ENCODE assay signal across 22 mouse cellular contexts in the genomic region with DNA sequence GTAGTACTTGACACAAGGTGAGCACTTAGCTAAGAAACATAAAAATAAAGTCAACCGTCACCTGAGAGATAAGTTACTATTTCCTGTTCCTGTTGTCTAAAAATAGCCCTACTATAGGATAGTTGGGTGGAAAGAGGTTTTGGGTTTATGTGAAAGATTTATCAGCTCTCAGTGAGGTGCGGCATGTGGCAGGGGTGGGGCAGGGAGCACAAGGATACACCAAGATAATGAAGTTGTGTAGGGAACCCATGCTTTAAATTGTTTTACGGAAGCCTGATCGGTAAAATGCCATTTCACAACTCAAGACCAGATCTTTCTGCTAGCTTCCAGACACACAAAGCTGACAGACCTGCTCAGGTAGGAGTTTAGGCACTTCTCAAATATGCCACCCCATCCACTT.
"Had no signal": no experiment of that assay in that cellular context is flagged by ENCODE, and none has a peak within 500 bp of the region (broad histone marks: within the 10 kb centered on the region; RNA-seq: fewer than 3 reads in every experiment).

No protein-coding gene starts in this region.

- DNase-seq: kidney, adult 11 months; kidney, adult 8-10 months; kidney, postnatal 10 days; kidney, postnatal 36 days; layer of hippocampus, postnatal 36 days; left cerebral cortex, postnatal 4 days; lung, adult 18-20 months; lung, postnatal 10 days; lung, postnatal 36 days; retina, postnatal 1 day; right cerebral cortex, postnatal 25 days; thymus, postnatal 25 days had no signal

- H3K4me3 ChIP-seq: kidney, embryonic 15.5 days; left cerebral cortex, adult 2 months; limb, embryonic 12.5 days; limb, embryonic 15.5 days; liver, embryonic 15.5 days; lung, embryonic 15.5 days; midbrain, embryonic 12.5 days; midbrain, embryonic 15.5 days; neural tube, embryonic 13.5 days had no signal

- H3K36me3 ChIP-seq: kidney, embryonic 15.5 days; limb, embryonic 12.5 days; limb, embryonic 15.5 days; liver, embryonic 15.5 days; lung, embryonic 15.5 days; midbrain, embryonic 12.5 days; midbrain, embryonic 15.5 days; neural tube, embryonic 13.5 days had no signal

- ATAC-seq: midbrain, embryonic 15.5 days had no signal

- H3K9me3 ChIP-seq: kidney, embryonic 15.5 days; limb, embryonic 12.5 days; limb, embryonic 15.5 days; liver, embryonic 15.5 days; lung, embryonic 15.5 days; midbrain, embryonic 12.5 days; midbrain, embryonic 15.5 days; neural tube, embryonic 13.5 days had no signal

- H3K27ac ChIP-seq: kidney, embryonic 15.5 days; left cerebral cortex, adult 2 months; limb, embryonic 12.5 days; limb, embryonic 15.5 days; liver, embryonic 15.5 days; lung, embryonic 15.5 days; midbrain, embryonic 12.5 days; midbrain, embryonic 15.5 days; neural tube, embryonic 13.5 days had no signal

- H3K4me2 ChIP-seq: kidney, embryonic 15.5 days; limb, embryonic 12.5 days; limb, embryonic 15.5 days; liver, embryonic 11.5 days; liver, embryonic 15.5 days; lung, embryonic 15.5 days; midbrain, embryonic 12.5 days; midbrain, embryonic 15.5 days; neural tube, embryonic 13.5 days had no signal

- H3K4me1 ChIP-seq: kidney, embryonic 15.5 days; liver, embryonic 15.5 days; lung, embryonic 15.5 days; midbrain, embryonic 15.5 days; neural tube, embryonic 13.5 days had no signal

- H3K9ac ChIP-seq: kidney, embryonic 15.5 days; limb, embryonic 12.5 days; limb, embryonic 15.5 days; liver, embryonic 15.5 days; lung, embryonic 15.5 days; midbrain, embryonic 12.5 days; midbrain, embryonic 15.5 days; neural tube, embryonic 13.5 days had no signal

- H3K27me3 ChIP-seq: kidney, embryonic 15.5 days; limb, embryonic 15.5 days; liver, embryonic 15.5 days; lung, embryonic 15.5 days; midbrain, embryonic 12.5 days; midbrain, embryonic 15.5 days; neural tube, embryonic 13.5 days had no signal
